Comparison of ENCODE assay signal across 8 mouse cellular contexts in genomic region chr11:106193371-106194154, GRCm38 (mm10). TPM values are rescaled to one million over a fixed set of nuclear protein-coding genes. Genes with fewer than 3 reads are reported as not detected.
DNase-seq lines count a peak whose midpoint lies in the region; ATAC-seq lines count a peak whose summit lies in the region.

No protein-coding gene starts in this region.

- H3K4me2 ChIP-seq in heart, embryonic 16.5 days (ENCODE audit: low read depth, low read length): peak overlapping the region; percentile 87
- peak overlapping the region; percentile 93 for H3K4me2 ChIP-seq in liver, embryonic 15.5 days
- H3K4me2 ChIP-seq in neural tube, embryonic 12.5 days (replicated peaks): peak overlapping the region; percentile 78

- no peaks in the 10 kb centered on the region for H3K9me3 ChIP-seq in forebrain, embryonic 10.5 days
- H3K9me3 ChIP-seq in heart, embryonic 16.5 days (replicated peaks; ENCODE audit: control insufficient read depth, low read length): no peaks in the 10 kb centered on the region
- H3K9me3 ChIP-seq in liver, embryonic 15.5 days (replicated peaks): no peaks in the 10 kb centered on the region
- H3K9me3 ChIP-seq in neural tube, embryonic 12.5 days: no peaks in the 10 kb centered on the region

- no peaks in the 10 kb centered on the region for H3K27me3 ChIP-seq in forebrain, embryonic 10.5 days (ENCODE audit: poor library complexity, severe bottlenecking)
- no peaks in the 10 kb centered on the region for H3K27me3 ChIP-seq in heart, embryonic 16.5 days (ENCODE audit: control insufficient read depth, insufficient read depth, low read length)
- H3K27me3 ChIP-seq in liver, embryonic 15.5 days: no peaks in the 10 kb centered on the region
- no peaks in the 10 kb centered on the region for H3K27me3 ChIP-seq in neural tube, embryonic 12.5 days (replicated peaks)

- peaks cover 21% of the 10 kb centered on the region for H3K4me1 ChIP-seq in forebrain, embryonic 10.5 days
- peaks cover 11% of the 10 kb centered on the region for H3K4me1 ChIP-seq in heart, embryonic 16.5 days (ENCODE audit: control insufficient read depth, insufficient read depth, low read length)
- peaks cover 47% of the 10 kb centered on the region for H3K4me1 ChIP-seq in liver, embryonic 15.5 days (replicated peaks)
- peaks cover 8% of the 10 kb centered on the region for H3K4me1 ChIP-seq in neural tube, embryonic 12.5 days

- peak overlapping the region; percentile 88 for H3K27ac ChIP-seq in forebrain, embryonic 10.5 days
- peak overlapping the region; percentile 84 for H3K27ac ChIP-seq in heart, embryonic 16.5 days (ENCODE audit: low read length)
- peak overlapping the region; percentile 95 for H3K27ac ChIP-seq in liver, embryonic 15.5 days (replicated peaks)
- peak overlapping the region; percentile 65 for H3K27ac ChIP-seq in neural tube, embryonic 12.5 days

- DNase-seq in CD8-positive naive resting alpha-beta T cell, adult 2 months (ENCODE audit: low read depth in 2 of 2, low spot score in 2 of 2): peak; percentile 95
- peak; percentile 96 for DNase-seq in c-Kit-positive CD71-negative TER-119-negative erythroid progenitor cells, embryonic 14.5 days (ENCODE audit: low read depth)
- peak; percentile 98 for DNase-seq in forebrain, embryonic 10.5 days (ENCODE audit: extremely low spot score, low spot score)
- DNase-seq in kidney, postnatal 36 days: peak; percentile 97 to 98
- peak; percentile 98 for DNase-seq in telencephalon, adult 2 months (ENCODE audit: low read depth, low spot score)

- H3K36me3 ChIP-seq in forebrain, embryonic 10.5 days (replicated peaks): peaks cover 24% of the 10 kb centered on the region
- peaks cover 4% of the 10 kb centered on the region; the same call in 1 of the 2 replicates for H3K36me3 ChIP-seq in heart, embryonic 16.5 days (ENCODE audit: control insufficient read depth, insufficient read depth)
- H3K36me3 ChIP-seq in liver, embryonic 15.5 days (replicated peaks): peaks cover 23% of the 10 kb centered on the region
- peaks cover 23% of the 10 kb centered on the region for H3K36me3 ChIP-seq in neural tube, embryonic 12.5 days

- peak overlapping the region; percentile 78 for H3K9ac ChIP-seq in heart, embryonic 16.5 days (ENCODE audit: low read length)
- H3K9ac ChIP-seq in liver, embryonic 15.5 days: peak overlapping the region; percentile 79
- peak overlapping the region; percentile 67 for H3K9ac ChIP-seq in neural tube, embryonic 12.5 days

- peak overlapping the region; percentile 68 for H3K4me3 ChIP-seq in forebrain, embryonic 10.5 days
- H3K4me3 ChIP-seq in heart, embryonic 16.5 days (ENCODE audit: low read length): peak overlapping the region; percentile 57
- peak overlapping the region; percentile 74 for H3K4me3 ChIP-seq in liver, embryonic 15.5 days (replicated peaks)
- H3K4me3 ChIP-seq in neural tube, embryonic 12.5 days: peak overlapping the region; percentile 73

- under 1% methylated on average over 44 of the region's 44 CpGs for WGBS in forebrain, embryonic 10.5 days
- WGBS in heart, embryonic 16.5 days: under 1% methylated on average over 44 of the region's 44 CpGs
- WGBS in liver, embryonic 15.5 days (ENCODE audit: insufficient replicate concordance): under 1% methylated on average over 44 of the region's 44 CpGs
- WGBS in neural tube, embryonic 12.5 days: under 1% methylated on average over 43 of the region's 44 CpGs

- ATAC-seq in heart, embryonic 16.5 days (replicated peaks; ENCODE audit: extremely low read depth, insufficient read depth, low FRiP score): peak; percentile 94
- peak; percentile 97 for ATAC-seq in liver, embryonic 15.5 days (ENCODE audit: insufficient read depth)
- ATAC-seq in neural tube, embryonic 12.5 days (ENCODE audit: low FRiP score, low read depth): peak; percentile 97

RNA-seq across cellular contexts. Expression of gene Strada, which starts 8.4 kb away (rescaled TPM):
- polyA plus RNA-seq in forebrain, embryonic 10.5 days (2016; fragmentation: Nextera tagmentation; extraction: Ambion mirVana): 41.4 and 41.9 TPM in 2 replicates
- polyA plus RNA-seq in heart, embryonic 16.5 days (2015; fragmentation: Nextera tagmentation; extraction: Ambion mirVana): 17.5 and 21.9 TPM in 2 replicates
- polyA plus RNA-seq in liver, embryonic 15.5 days (2015; fragmentation: Nextera tagmentation; extraction: Ambion mirVana): 7.8 and 7.9 TPM in 2 replicates
- polyA plus RNA-seq in neural tube, embryonic 12.5 days (2016; fragmentation: Nextera tagmentation; extraction: Ambion mirVana): 37.1 and 38.3 TPM in 2 replicates

RNA-seq across cellular contexts. Expression of gene Ccdc47, which starts 22.6 kb away (rescaled TPM):
- polyA plus RNA-seq in forebrain, embryonic 10.5 days (2016; fragmentation: Nextera tagmentation; extraction: Ambion mirVana): 77.3 and 77.4 TPM in 2 replicates
- 101 and 110 TPM in 2 replicates for polyA plus RNA-seq in heart, embryonic 16.5 days (2015; fragmentation: Nextera tagmentation; extraction: Ambion mirVana)
- polyA plus RNA-seq in liver, embryonic 15.5 days (2015; fragmentation: Nextera tagmentation; extraction: Ambion mirVana): 36.4 and 37.3 TPM in 2 replicates
- polyA plus RNA-seq in neural tube, embryonic 12.5 days (2016; fragmentation: Nextera tagmentation; extraction: Ambion mirVana): 89.5 and 90.2 TPM in 2 replicates

RNA-seq across cellular contexts. Expression of gene Ddx42, which starts 23.2 kb away (rescaled TPM):
- polyA plus RNA-seq in forebrain, embryonic 10.5 days (2016; fragmentation: Nextera tagmentation; extraction: Ambion mirVana): 105 and 109 TPM in 2 replicates
- 46.5 and 47.2 TPM in 2 replicates for polyA plus RNA-seq in heart, embryonic 16.5 days (2015; fragmentation: Nextera tagmentation; extraction: Ambion mirVana)
- polyA plus RNA-seq in liver, embryonic 15.5 days (2015; fragmentation: Nextera tagmentation; extraction: Ambion mirVana): 21.3 and 22.4 TPM in 2 replicates
- polyA plus RNA-seq in neural tube, embryonic 12.5 days (2016; fragmentation: Nextera tagmentation; extraction: Ambion mirVana): 108 and 113 TPM in 2 replicates

RNA-seq across cellular contexts. Expression of gene Limd2, which starts 32.9 kb away (rescaled TPM):
- polyA plus RNA-seq in forebrain, embryonic 10.5 days (2016; fragmentation: Nextera tagmentation; extraction: Ambion mirVana): 364 and 375 TPM in 2 replicates
- polyA plus RNA-seq in heart, embryonic 16.5 days (2015; fragmentation: Nextera tagmentation; extraction: Ambion mirVana): 95.5 and 107 TPM in 2 replicates
- polyA plus RNA-seq in liver, embryonic 15.5 days (2015; fragmentation: Nextera tagmentation; extraction: Ambion mirVana): 82.2 and 82.7 TPM in 2 replicates
- 277 and 281 TPM in 2 replicates for polyA plus RNA-seq in neural tube, embryonic 12.5 days (2016; fragmentation: Nextera tagmentation; extraction: Ambion mirVana)

RNA-seq across cellular contexts. Expression of gene Gm10840, which starts 32.9 kb away (rescaled TPM):
- polyA plus RNA-seq in forebrain, embryonic 10.5 days (2016; fragmentation: Nextera tagmentation; extraction: Ambion mirVana): 0.82 TPM in 1 of 2 replicates, not detected in the other
- not detected in 2 replicates for polyA plus RNA-seq in heart, embryonic 16.5 days (2015; fragmentation: Nextera tagmentation; extraction: Ambion mirVana)
- polyA plus RNA-seq in liver, embryonic 15.5 days (2015; fragmentation: Nextera tagmentation; extraction: Ambion mirVana): not detected in 2 replicates
- not detected in 2 replicates for polyA plus RNA-seq in neural tube, embryonic 12.5 days (2016; fragmentation: Nextera tagmentation; extraction: Ambion mirVana)

Comparison
In these comparisons a context has a peak if more than half of its experiments do, and no peak if none do; other contexts are left out.
1. Peak in every context shown above with its lines: DNase-seq, ATAC-seq, H3K4me3 ChIP-seq and H3K27ac ChIP-seq.